Mouse (Mus musculus) neural tube, embryonic 12.5 days (tissue): ENCODE results near the gene Olfr930. TPM values are rescaled to one million over a fixed set of nuclear protein-coding genes. Genes with fewer than 3 reads are reported as not detected.

Source experiments
- ATAC-seq: fragments of 200-750 bp; cut with Nextera tagmentation; 2 replicates; pipeline ENCODE4 v1.8.0; 2017; ENCODE audit warnings: low read depth, mild to moderate bottlenecking, moderate TSS enrichment, moderate library complexity; ENCODE audit not compliant: low FRiP score
- H3K27ac ChIP-seq: fragments of 300-500 bp; sonication (generic); 2 replicates; pipeline ENCODE4 v1.5.1; 2016
- H3K27me3 ChIP-seq: fragments of 300-500 bp; sonication (generic); replicated peaks from 2 replicates; pipeline ENCODE4 v1.6.1; 2016; ENCODE audit warnings: mild to moderate bottlenecking
- H3K36me3 ChIP-seq: fragments of 300-500 bp; sonication (generic); 2 replicates; pipeline ENCODE4 v1.6.1; 2016; ENCODE audit warnings: mild to moderate bottlenecking
- H3K4me1 ChIP-seq: fragments of 300-500 bp; sonication (generic); 2 replicates; pipeline ENCODE4 v1.6.1; 2016
- H3K4me2 ChIP-seq: fragments of 300-500 bp; sonication (generic); replicated peaks from 2 replicates; pipeline ENCODE4 v1.6.1; 2016; ENCODE audit warnings: mild to moderate bottlenecking
- H3K4me3 ChIP-seq: fragments of 300-500 bp; sonication (generic); 2 replicates; pipeline ENCODE4 v1.5.1; 2016
- H3K9ac ChIP-seq: fragments of 300-500 bp; sonication (generic); 2 replicates; pipeline ENCODE4 v1.6.1; 2016; ENCODE audit warnings: mild to moderate bottlenecking
- H3K9me3 ChIP-seq: fragments of 300-500 bp; sonication (generic); 2 replicates; pipeline ENCODE4 v1.6.1; 2016; ENCODE audit warnings: mild to moderate bottlenecking
- WGBS: fragments of 180-500 bp; shearing (Covaris S2); methylation state at CpG from one replicate; pipeline ENCODE4 v1.1.7; 2016; 5-methylcytosine and 5-hydroxymethylcytosine counted together
- polyA plus RNA-seq: library from polyadenylated mRNA; unstranded; fragments of >200 nt; fragmentation: Nextera tagmentation; extraction: Ambion mirVana; gene quantifications from 2 replicates; pipeline ENCODE4 v1.2.1, GENCODE M21; 2016

The Olfr930 gene
- not detected in 2 replicates for polyA plus RNA-seq

DNA sequence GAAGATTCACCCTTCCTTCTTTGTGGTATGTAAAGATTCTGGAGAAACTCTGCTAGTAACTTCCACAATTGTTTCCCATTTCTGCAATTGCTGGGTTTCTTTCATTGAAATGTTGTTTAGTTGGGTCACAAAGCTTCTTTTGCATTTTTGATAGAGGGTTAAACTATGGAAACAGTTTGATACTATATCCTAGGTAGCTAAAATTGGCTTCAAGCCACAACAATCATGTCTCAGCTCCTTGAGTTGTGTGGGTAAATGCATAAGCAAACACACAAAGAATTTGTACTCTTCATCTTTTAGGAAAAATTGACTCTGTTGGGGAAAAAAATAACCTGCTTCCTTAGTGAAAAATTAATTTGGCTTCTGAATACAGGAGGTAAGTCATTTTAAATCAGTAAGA, at the start of gene Olfr930:
Gene Olfr930 (plus strand): TSS at position 301 of the 400 bp plus-strand sequence.
- H3K27ac ChIP-seq, result no peak within 1 kb of the TSS
- H3K9me3 ChIP-seq, result no peaks in the 10 kb centered on the region
- H3K4me2 ChIP-seq, result no peak within 1 kb of the TSS
- H3K9ac ChIP-seq, result no peak within 1 kb of the TSS
- H3K4me3 ChIP-seq, result no peak within 1 kb of the TSS
- H3K27me3 ChIP-seq, result no peaks in the 10 kb centered on the region
- no peak for ATAC-seq
- no peaks in the 10 kb centered on the region for H3K4me1 ChIP-seq
- no peaks in the 10 kb centered on the region for H3K36me3 ChIP-seq

DNA sequence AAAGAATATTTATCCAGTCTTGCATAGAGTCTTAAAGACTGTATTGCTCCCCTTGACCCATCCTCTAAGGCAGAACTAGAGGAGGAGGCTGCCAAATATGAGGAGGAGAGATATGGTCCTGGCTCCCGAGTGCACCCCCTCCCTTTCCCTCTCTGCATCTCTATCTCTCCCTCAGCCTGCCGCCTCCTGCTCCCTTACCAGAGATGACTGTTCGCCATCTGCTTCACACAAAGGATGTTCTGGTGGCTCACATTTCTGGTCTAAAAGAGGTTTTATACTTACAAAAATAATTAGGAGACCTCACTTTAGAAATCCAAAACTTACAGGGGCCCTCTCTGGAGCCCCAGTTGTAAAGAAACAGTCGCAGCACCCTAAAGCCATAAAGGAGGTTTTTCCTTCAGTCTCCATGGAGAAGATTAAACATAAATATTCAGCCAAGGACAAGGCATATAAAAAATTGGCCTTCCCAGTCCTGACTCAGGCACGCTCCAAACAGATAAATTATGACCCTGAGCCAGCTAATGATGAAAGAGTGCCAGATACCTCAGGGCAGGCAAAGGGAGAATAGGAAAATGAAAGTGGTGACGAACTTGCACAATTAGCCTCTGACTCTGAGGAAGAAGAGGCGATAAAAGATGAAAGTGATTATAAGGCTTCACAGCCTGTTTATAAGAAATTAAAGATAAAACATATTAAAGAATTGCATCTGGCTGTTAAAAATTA, 24.0 kb downstream of the Olfr930 start:
- 55% methylated on average over 7 of the region's 7 CpGs for WGBS
- ATAC-seq, result no peak

DNA sequence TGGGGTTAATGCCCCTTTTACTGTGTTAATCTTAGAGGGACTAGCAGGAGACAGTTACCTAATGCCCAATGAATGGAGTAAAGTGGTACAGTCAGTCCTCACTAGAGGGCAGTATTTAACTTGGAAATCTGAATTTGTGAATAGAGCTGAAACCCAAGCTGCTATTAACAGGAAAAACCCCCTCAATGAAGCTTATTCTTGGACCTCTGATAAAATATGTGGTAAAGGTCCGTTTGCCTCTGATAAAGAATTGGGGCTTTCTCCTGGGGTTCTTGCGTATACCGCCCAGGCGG, 24.5 kb downstream of the Olfr930 start:
- H3K9ac ChIP-seq, result no peak overlapping the region
- H3K27ac ChIP-seq, result no peak overlapping the region
- 80% methylated on average over 4 of the region's 4 CpGs for WGBS
- no peaks in the 10 kb centered on the region for H3K27me3 ChIP-seq
- H3K4me3 ChIP-seq, result no peak overlapping the region
- no peaks in the 10 kb centered on the region for H3K36me3 ChIP-seq
- no peaks in the 10 kb centered on the region for H3K9me3 ChIP-seq
- 0 out of 2 replicates have a peak, but pooled peaks have one; percentile 50 for ATAC-seq
- H3K4me1 ChIP-seq, result no peaks in the 10 kb centered on the region
- H3K4me2 ChIP-seq, result no peak overlapping the region

More for the DNA sequence above, 24.0 kb downstream of the Olfr930 start:
- no peaks in the 10 kb centered on the region for H3K36me3 ChIP-seq
- H3K4me3 ChIP-seq, result no peak overlapping the region
- H3K4me1 ChIP-seq, result no peaks in the 10 kb centered on the region
- no peaks in the 10 kb centered on the region for H3K27me3 ChIP-seq
- no peak overlapping the region for H3K9ac ChIP-seq
- no peak overlapping the region for H3K4me2 ChIP-seq
- H3K27ac ChIP-seq, result no peak overlapping the region
- no peaks in the 10 kb centered on the region for H3K9me3 ChIP-seq

DNA sequence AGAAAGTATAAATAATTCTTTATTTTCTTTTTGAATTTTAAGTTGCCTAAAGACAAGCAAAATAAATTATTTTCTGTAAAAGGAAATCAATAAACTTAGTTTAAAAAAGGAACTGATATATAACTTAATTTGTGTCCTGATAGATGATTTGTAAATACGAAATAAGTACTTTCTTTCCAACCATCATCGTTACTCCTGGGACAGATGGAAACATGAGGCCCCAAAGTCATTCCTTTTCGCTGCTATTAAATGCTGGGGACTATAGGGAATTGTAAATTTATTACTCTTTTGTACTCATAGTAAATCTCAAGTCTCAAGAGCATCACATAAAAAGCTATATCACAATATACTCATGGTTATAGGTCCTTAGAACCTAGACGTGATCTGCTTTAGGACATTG, 42.4 kb downstream of the Olfr930 start, which contains the start of gene Olfr933:
Gene Olfr933 (plus strand): TSS at position 301 of the 400 bp plus-strand sequence.
- Histone ChIP-seq H3K9me3 (no peaks in the 10 kb centered on the region), H3K27me3 (no peaks in the 10 kb centered on the region), H3K9ac (no peak within 1 kb of the TSS), H3K27ac (no peak within 1 kb of the TSS), H3K36me3 (no peaks in the 10 kb centered on the region), H3K4me1 (no peaks in the 10 kb centered on the region), H3K4me3 (no peak within 1 kb of the TSS), H3K4me2 (no peak within 1 kb of the TSS)
- WGBS, result 78% methylated on average over 4 of the region's 4 CpGs
- no peak for ATAC-seq

Other genes with a start within 250 kb of the Olfr930 start
- gene Olfr919, start 226.1 kb upstream of the Olfr930 start, polyA plus RNA-seq, result not detected in 2 replicates
- 8.5 and 9.7 TPM in 2 replicates for gene Vwa5a, start 211.5 kb upstream of the Olfr930 start, polyA plus RNA-seq
- not detected in 2 replicates for gene Olfr920, start 177.5 kb upstream of the Olfr930 start, polyA plus RNA-seq
- not detected in 2 replicates for gene Olfr921, start 156.7 kb upstream of the Olfr930 start, polyA plus RNA-seq
- not detected in 2 replicates for gene Olfr922, start 115.2 kb upstream of the Olfr930 start, polyA plus RNA-seq
- gene Olfr923, start 103.3 kb upstream of the Olfr930 start, polyA plus RNA-seq, result not detected in 2 replicates
- not detected in 2 replicates for gene Olfr924, start 85.4 kb upstream of the Olfr930 start, polyA plus RNA-seq
- gene Olfr26, start 74.7 kb upstream of the Olfr930 start, polyA plus RNA-seq, result not detected in 2 replicates
- gene Olfr926, start 52.7 kb upstream of the Olfr930 start, polyA plus RNA-seq, result not detected in 2 replicates
- gene Olfr933, start 42.5 kb downstream of the Olfr930 start, polyA plus RNA-seq, result not detected in 2 replicates
- gene Olfr934, start 58.5 kb downstream of the Olfr930 start, polyA plus RNA-seq, result not detected in 2 replicates
- gene Olfr935, start 69.9 kb downstream of the Olfr930 start, polyA plus RNA-seq, result not detected in 2 replicates
- not detected in 2 replicates for gene Olfr146, start 93.6 kb downstream of the Olfr930 start, polyA plus RNA-seq
- not detected in 2 replicates for gene Olfr937, start 135.1 kb downstream of the Olfr930 start, polyA plus RNA-seq
- gene Olfr938, start 149.1 kb downstream of the Olfr930 start, polyA plus RNA-seq, result not detected in 2 replicates
- not detected in 2 replicates for gene Olfr27, start 198.3 kb downstream of the Olfr930 start, polyA plus RNA-seq
- not detected in 2 replicates for gene Olfr943, start 236.5 kb downstream of the Olfr930 start, polyA plus RNA-seq